Mouse (Mus musculus) forebrain, embryonic 10.5 days (tissue): ENCODE data around the gene Atp2c2. TPM values are rescaled to one million over a fixed set of nuclear protein-coding genes. Genes with fewer than 3 reads are reported as not detected.

Experiments used
- DNase-seq: peaks from one replicate; pipeline ENCODE4 v3.0.0-alpha.2; 2017; ENCODE audit warnings: low spot score; ENCODE audit errors: extremely low spot score
- H3K27ac ChIP-seq: fragments of 300-500 bp; sonication (generic); 2 replicates; pipeline ENCODE4 v1.5.1; 2016; ENCODE audit warnings: mild to moderate bottlenecking
- H3K27me3 ChIP-seq: fragments of 300-500 bp; sonication (generic); 2 replicates; pipeline ENCODE4 v1.6.1; 2016; ENCODE audit warnings: mild to moderate bottlenecking; ENCODE audit not compliant: poor library complexity, severe bottlenecking
- H3K36me3 ChIP-seq: fragments of 300-500 bp; sonication (generic); replicated peaks from 2 replicates; pipeline ENCODE4 v1.6.1; 2016; ENCODE audit warnings: mild to moderate bottlenecking, moderate library complexity
- H3K4me1 ChIP-seq: fragments of 300-500 bp; sonication (generic); 2 replicates; pipeline ENCODE4 v1.6.1; 2016
- H3K4me3 ChIP-seq: fragments of 300-500 bp; sonication (generic); 2 replicates; pipeline ENCODE4 v1.5.1; 2016; ENCODE audit warnings: mild to moderate bottlenecking, moderate library complexity
- H3K9me3 ChIP-seq: fragments of 300-500 bp; sonication (generic); 2 replicates; pipeline ENCODE4 v1.6.1; 2016; ENCODE audit warnings: mild to moderate bottlenecking, moderate library complexity
- WGBS: fragments of 180-500 bp; shearing (Covaris S2); methylation state at CpG from one replicate; pipeline ENCODE4 v1.1.7; 2016; 5-methylcytosine and 5-hydroxymethylcytosine counted together
- polyA plus RNA-seq: library from polyadenylated mRNA; unstranded; fragments of >200 nt; fragmentation: Nextera tagmentation; extraction: Ambion mirVana; gene quantifications from 2 replicates; pipeline ENCODE4 v1.2.1, GENCODE M21; 2016

Gene Atp2c2
- polyA plus RNA-seq, 1 experiment from 2014 or later: 1.5 TPM

DNA sequence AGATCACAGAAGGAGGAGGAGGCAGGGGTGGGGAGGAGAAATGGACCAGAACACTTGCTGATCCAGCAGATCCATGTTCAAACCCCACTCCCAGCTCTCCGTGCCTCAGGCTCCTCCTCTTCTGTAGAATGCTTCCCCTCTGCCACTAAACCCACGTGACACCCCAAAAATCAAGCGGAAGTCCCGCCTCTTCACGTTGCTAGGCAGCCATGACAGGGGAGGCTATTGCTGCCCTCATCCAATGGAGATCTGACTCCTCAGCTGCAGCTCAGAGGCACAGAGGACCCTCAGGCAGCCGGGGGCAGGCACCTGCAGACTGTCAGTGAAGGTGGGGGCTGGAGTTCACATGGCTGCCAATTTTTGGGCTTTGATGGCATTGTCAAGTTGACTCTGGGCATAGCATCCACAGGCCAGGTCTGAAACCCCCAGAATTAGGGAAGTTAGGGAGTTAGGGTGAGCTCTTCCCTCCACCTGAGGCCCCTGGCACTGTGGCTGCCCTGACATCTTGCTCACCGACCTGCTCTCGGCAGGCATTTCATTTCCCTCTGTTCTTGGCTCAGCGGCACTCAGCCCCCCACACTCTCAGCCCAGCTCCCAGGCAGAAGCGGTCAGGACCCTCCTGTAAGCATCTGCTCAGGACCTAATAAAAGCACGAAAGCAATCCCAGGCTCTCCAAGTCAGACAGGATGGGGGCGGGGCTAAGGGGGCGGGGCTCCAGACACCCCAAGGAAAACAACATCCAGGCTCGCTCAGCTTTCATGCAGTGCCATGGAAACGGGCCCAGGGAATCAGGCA, 98.6 kb downstream of the Atp2c2 start:
- H3K27me3 ChIP-seq: no peaks in the 10 kb centered on the region
- peak overlapping the region; percentile 83 for H3K27ac ChIP-seq
- peaks cover 59% of the 10 kb centered on the region for H3K4me1 ChIP-seq
- peak overlapping the region; percentile 28 for H3K4me3 ChIP-seq
- DNase-seq: peak; percentile 75
- no peaks in the 10 kb centered on the region for H3K36me3 ChIP-seq
- WGBS: 11% methylated on average over 15 of the region's 15 CpGs
- H3K9me3 ChIP-seq: no peaks in the 10 kb centered on the region

DNA sequence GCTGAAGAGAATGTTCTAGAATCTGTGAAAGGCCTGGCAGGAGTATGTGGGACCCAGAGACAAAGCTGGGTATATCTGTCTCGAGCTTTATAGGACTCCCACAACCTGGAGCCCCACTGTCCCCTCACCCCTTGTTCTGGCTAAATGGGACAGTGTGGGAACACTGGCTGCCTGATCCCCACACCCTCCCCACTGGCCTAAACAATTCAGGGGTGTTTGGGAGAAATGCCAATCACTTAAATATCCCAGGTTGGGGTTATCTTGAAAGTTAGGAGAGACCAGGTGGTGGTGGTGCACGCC, 99.1 kb downstream of the Atp2c2 start:
- no peak for DNase-seq
- Histone ChIP-seq H3K4me1 (peaks cover 63% of the 10 kb centered on the region), H3K9me3 (no peaks in the 10 kb centered on the region), H3K4me3 (peak overlapping the region; percentile 28; the same call in 1 of the 2 replicates), H3K27ac (peak overlapping the region; percentile 83), H3K27me3 (no peaks in the 10 kb centered on the region), H3K36me3 (no peaks in the 10 kb centered on the region)
- 63% methylated on average over 2 of the region's 2 CpGs for WGBS

DNA sequence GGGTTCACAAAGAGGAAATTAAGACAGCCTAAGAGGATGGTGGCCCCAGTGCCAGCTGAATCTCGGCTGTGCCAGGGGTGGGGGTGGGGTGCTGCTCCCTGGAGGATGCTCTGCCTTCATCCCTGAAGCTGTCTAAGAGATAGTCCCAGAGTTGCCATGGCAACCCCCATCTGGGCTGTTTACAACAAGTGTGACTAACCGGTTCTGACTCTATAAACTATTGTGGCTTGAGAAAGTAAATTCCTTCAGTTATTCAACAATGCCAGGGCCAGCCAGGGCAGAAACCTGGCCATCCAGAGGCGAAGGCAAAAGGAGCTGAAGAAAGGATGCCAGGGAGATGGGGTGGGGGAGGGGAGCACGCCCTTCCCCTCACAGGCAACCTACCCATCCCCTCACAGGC, 101.4 kb downstream of the Atp2c2 start:
- peak overlapping the region; percentile 66 for H3K27ac ChIP-seq
- 23% methylated on average over 4 of the region's 4 CpGs for WGBS
- DNase-seq: no peak

DNA sequence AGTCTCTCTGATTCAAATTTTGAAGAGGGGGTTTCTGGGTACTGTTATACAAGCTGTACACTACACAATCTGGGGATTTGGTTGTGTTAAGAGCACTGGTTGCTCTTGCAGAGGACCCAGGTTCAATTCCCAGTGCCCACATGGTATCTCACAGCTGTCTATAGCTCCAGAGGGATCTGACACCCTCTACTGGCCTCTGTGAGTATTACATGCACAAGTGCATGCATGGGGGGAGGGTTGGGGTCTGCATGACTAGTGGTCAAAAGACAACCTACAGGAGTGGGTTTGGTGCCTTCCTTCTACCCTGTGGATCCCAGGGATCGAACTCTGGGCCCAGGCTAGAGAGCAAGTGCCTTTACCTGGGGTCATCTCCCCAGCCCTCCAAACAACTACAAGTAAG, 102.8 kb downstream of the Atp2c2 start:
- Histone ChIP-seq H3K4me3 (no peak overlapping the region), H3K9me3 (no peaks in the 10 kb centered on the region), H3K36me3 (peaks cover 12% of the 10 kb centered on the region; the same call in 1 of the 2 replicates), H3K4me1 (peaks cover 64% of the 10 kb centered on the region), H3K27me3 (no peaks in the 10 kb centered on the region), H3K27ac (no peak overlapping the region)
- no peak for DNase-seq
- WGBS: 92% methylated on average over 1 of the region's 1 CpGs

More for the DNA sequence above, 101.4 kb downstream of the Atp2c2 start:
- Histone ChIP-seq H3K4me1 (peaks cover 61% of the 10 kb centered on the region), H3K9me3 (no peaks in the 10 kb centered on the region), H3K27me3 (no peaks in the 10 kb centered on the region), H3K36me3 (no peaks in the 10 kb centered on the region), H3K4me3 (no peak overlapping the region)

DNA sequence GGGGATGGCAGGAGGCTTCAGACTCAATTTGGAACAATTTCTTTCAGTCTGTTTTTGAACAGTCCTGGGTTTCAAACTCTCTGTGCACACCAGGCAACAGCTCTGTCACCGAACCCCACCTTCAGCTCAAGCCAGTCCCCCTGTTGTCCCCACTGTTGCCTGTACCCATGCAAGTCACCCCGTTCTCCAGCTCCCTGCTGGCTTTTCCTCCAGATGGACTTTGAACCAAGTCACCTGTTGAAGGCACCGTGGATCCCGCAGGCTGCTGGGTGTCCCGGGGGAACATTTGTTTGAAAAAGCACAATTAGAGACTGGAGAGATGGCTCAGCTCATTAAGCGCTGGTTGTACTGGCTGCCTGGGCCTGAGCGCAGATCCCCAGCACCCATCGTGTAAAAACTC, 105.5 kb downstream of the Atp2c2 start:
- no peaks in the 10 kb centered on the region for H3K9me3 ChIP-seq
- WGBS: 79% methylated on average over 8 of the region's 8 CpGs
- no peak overlapping the region for H3K4me3 ChIP-seq
- no peak for DNase-seq
- 0 out of 2 replicates have a peak overlapping the region, but pooled peaks have one; percentile 3 for H3K27ac ChIP-seq
- peaks cover 39% of the 10 kb centered on the region for H3K36me3 ChIP-seq
- H3K27me3 ChIP-seq: no peaks in the 10 kb centered on the region
- peaks cover 49% of the 10 kb centered on the region for H3K4me1 ChIP-seq

DNA sequence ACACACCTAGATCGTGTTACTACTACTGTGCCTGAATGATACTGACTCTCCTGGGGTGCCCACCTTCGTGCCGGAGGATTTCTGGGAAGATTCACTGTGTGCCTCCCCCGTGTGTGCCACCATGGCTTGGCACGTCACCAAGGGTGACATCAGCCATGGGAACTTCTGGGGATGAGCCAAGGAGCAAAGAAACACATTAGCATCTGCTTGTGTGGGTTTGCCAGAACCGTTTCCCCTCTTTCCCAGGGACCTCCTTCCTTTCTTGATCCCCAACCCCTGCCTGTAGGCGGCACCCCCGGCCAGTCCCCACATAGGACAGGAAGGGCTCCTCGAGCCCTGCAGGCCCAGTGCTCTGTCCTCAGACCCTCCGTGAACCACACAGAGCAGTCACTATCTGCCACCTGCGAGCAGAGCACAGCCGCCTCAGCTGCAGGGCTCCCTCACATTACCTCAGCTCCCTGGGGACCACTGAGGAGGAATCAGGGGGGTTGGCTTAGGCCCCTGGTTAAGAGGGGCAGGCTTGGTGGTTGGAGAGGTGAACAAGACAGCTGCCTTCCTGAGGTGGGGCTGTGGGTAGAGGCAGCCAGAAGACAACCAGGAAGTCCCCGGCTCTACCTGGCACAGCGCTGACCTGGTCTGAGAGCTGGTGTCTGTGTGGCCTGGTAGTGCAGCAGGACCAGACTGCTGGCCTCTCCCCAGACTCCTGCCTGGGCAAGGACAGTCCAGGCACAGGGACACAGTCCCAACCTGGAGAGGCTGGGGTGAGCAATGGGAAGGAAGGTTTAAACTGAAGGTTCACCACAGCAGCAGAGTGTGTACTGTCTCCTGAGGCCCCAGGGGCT, 106.8 kb downstream of the Atp2c2 start:
- Histone ChIP-seq H3K27ac (peak overlapping the region; percentile 48; the same call in 1 of the 2 replicates), H3K9me3 (no peaks in the 10 kb centered on the region), H3K27me3 (no peaks in the 10 kb centered on the region), H3K4me1 (peaks cover 51% of the 10 kb centered on the region), H3K4me3 (no peak overlapping the region), H3K36me3 (peaks cover 41% of the 10 kb centered on the region)
- 85% methylated on average over 14 of the region's 14 CpGs for WGBS
- no peak for DNase-seq

Other genes starting within 250 kb of the Atp2c2 start
- 1.0 and 4.4 TPM in 2 replicates for gene Slc38a8, start 198.3 kb upstream of the Atp2c2 start, polyA plus RNA-seq
- gene Mbtps1, start 141.3 kb upstream of the Atp2c2 start, polyA plus RNA-seq: 106 TPM in 2 replicates
- 61.9 and 66.0 TPM in 2 replicates for gene Hsdl1, start 124.8 kb upstream of the Atp2c2 start, polyA plus RNA-seq
- gene Dnaaf1, start 124.8 kb upstream of the Atp2c2 start, polyA plus RNA-seq: 0.11 TPM in 1 of 2 replicates, not detected in the other
- gene Taf1c, start 94.8 kb upstream of the Atp2c2 start, polyA plus RNA-seq: 17.0 and 18.5 TPM in 2 replicates
- 0.10 and 0.16 TPM in 2 replicates for gene Adad2, start 87.3 kb upstream of the Atp2c2 start, polyA plus RNA-seq
- 0.10 and 0.11 TPM in 2 replicates for gene Kcng4, start 64.3 kb upstream of the Atp2c2 start, polyA plus RNA-seq
- gene Wfdc1, start 33.6 kb upstream of the Atp2c2 start, polyA plus RNA-seq: 2.7 and 3.7 TPM in 2 replicates
- 16.7 and 17.3 TPM in 2 replicates for gene Tldc1, start 78.4 kb downstream of the Atp2c2 start, polyA plus RNA-seq
- gene Cotl1, start 140.5 kb downstream of the Atp2c2 start, polyA plus RNA-seq: 109 and 114 TPM in 2 replicates
- 10.8 and 11.1 TPM in 2 replicates for gene Klhl36, start 162.3 kb downstream of the Atp2c2 start, polyA plus RNA-seq
- 251 and 264 TPM in 2 replicates for gene Usp10, start 210.4 kb downstream of the Atp2c2 start, polyA plus RNA-seq
- 1.2 and 5.5 TPM in 2 replicates for gene Gm20388, start 210.8 kb downstream of the Atp2c2 start, polyA plus RNA-seq